Mouse (Mus musculus) B cell, adult 2 months (primary cell): ENCODE results near the gene Vps13c.

ENCODE experiments used
- DNase-seq, 2 experiments: peaks; one replicate each; pipeline ENCODE4 v3.0.0; 2022

Vps13c gene

DNA sequence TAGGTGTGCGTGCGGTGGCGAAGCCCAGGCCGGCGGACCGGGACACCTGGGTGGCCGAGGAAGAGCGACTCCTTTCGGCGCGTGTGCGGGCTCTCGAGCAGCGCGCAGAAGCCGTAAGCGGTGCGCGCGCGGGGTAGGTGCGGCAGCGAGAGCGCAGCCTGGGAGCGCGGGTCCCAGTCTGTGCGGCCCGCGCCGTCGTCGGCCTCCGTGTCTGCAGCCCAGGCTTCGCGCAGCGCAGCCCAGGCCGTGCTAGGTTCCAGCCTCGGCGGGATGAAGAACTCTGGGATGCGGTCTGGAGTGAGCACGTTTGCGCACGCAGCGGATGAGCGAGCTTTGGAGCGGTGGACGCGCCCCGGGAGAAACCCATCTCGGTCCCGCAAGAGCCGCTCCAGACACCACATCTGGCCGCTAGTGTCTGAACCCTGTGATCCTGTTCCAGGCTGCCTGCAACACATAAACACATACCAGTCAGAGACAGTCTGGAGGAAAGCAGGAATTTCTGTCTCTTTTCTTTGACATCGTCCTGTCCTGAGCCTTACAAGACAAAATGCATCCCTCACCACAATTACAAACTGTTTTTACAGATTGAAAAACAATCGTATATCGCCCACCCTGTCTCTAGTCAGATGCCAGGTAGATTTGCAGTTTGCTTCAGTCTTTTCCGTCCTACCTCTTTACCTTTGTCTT is 8.7 kb upstream of the Vps13c start:
- DNase-seq = no peak

DNA sequence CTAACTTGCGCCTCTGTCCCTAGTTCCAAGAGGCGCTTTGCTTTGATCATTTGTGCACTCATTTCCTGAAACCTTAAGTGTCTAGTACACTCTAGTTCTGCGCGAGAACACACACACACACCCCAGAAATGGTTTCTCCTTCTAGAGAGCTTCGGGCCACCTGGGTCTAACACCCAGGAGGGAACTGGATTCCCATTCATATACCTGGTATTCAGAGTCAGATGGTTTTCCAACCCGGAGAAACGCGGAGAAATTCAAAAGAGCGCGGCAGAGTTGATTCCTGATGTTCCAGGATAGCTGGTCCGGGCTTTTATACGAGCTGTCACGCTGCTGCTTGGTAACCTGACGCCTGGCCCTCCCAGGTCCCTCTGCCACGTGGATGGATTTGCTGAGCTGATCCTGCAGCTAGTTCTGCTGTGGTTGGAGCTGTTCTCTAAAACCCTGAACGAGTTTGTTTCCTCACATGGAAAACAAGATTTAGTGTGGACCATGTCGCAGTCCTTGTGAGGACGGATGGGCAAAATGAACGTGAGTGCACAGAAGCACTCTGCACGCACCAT is 8.1 kb upstream of the Vps13c start, which contains the start of gene C2cd4a:
Gene C2cd4a, minus strand, starts transcription at position 285 of the 560 bp plus-strand sequence.
- DNase-seq = no peak

DNA sequence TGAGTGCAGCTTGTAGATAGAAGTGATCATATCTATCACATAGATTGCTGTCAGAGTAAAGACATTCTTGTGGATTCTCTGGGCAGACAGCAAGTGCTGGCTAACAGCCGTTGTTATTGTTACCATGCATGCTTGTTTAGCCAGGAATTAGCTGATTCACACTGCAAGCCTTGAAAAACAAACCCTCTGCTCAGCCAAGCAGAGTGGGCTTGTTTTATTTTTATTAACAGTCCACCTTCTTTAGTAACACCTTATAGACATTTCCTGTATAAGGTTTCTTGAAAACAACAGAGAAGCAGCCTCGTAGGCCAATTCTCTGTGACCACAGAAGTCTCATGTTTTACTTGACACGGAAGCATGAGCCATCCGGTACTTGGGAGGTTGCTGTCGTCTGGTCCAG is 5.7 kb upstream of the Vps13c start:
- no peak for DNase-seq

DNA sequence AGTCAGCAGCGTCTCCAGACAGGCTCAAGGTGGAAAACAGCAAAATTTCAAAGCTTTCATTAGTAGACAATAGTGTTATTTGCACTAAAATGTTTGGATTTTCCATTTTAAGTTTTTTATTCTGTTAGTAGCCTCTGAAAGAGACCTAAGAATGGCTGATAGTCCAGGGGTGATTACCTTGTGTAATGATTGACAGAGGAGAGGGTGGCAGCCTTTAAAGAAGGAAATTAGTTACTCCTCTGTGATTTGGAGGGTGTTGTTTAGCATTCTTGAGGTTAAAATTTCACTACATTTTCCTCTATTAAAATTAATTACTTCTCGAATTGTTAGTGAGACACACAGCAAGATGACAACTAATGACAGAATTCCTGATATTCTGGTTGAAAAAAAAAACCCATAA is 2.9 kb upstream of the Vps13c start:
- DNase-seq = no peak

DNA sequence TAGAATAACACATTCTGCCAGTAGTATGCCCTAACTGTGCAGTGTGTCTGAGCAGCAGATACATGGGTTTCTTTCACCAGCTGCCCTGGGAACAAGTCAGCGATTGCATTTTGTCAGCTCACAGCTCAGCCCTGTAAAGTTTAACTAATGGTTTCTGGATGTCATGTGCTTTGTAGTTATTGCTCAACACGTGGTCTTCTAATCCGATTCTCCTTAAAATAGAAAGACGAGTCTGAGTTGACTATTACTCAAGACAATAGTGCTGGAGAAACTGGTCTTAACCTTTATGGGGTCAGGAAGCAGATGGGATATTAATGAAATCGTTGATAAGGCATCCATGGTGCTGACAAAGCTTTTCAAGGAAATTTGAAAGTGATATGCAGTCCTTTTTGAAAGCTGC is 2.6 kb downstream of the Vps13c start:
- no peak for DNase-seq

DNA sequence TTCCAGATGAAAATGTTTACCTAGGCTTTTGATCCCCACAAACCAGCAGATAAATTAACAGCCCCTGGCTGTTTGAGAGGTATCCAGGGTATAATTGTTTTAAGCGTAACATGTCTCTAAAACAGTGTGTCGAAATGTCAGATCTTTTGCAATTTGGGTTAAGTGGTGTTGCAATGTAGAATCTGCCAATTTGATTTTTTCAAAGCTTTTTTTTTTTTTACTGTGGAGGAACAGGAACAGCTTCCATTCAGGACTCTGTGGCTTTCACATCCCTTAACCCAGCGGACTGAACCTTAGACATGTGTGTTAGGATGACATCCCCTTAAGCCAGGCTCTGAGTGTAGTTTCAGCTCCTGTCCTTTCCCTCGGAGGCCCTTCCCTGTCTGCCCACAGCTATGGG is 4.8 kb downstream of the Vps13c start:
- no peak for DNase-seq

DNA sequence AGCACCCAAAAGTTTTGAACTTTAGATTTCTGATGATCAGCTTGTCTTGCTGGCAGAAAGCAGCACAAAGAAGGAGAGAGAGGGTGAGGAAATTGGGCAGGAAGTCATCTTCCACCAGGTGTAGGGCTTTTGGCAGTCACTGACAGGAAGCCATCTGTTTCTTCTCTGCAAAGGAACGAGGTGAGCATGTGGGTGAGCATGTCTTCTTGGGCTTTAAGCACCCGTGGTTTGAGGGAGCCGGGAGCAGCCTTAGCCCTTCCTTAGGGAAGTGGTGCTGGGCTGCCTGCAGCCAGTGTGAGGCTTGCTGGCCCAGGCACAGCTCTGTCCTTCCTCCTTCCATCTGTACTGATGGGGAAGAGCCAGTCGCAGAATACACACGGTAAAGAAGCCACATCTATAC is 5.5 kb downstream of the Vps13c start:
- no peak for DNase-seq

DNA sequence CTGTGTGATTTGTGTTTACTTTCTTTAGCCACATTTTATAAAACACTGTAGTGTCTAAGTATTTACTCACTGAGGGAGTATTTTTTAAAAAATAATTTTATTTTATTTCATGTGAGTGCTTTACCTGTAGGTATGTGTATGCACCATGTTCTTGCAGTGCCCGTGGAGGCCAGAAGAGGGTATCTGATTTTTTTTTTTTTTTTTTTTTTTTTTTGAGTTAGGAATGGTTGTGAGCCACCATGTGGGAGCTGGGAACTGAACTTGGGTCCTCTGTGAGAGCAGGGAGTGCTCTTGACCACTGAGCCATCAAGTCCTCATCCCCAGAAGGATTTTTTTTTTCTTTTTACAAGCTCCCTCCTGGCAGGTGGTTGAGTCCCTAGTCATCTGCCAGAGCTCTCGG is 5.9 kb downstream of the Vps13c start:
- no peak for DNase-seq

DNA sequence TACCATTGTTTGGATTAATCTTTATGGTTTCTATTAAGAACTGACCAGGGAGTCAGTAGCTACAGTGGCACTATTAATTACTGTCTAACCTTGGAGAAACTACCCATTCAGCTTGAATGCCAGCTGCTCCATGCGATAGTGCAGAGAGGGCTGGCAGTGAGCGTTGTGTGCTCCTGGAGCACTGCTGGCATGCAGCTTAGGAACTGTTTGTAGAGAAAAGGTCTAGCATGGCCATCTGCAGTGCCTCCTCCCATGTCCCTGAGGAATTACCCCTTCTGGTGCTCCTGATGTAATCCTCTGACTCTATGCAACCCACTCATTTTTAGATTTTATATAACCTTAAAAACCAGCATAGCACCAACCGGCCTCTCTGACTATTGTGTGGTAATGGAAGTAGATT is 7.4 kb downstream of the Vps13c start:
- no peak for DNase-seq

DNA sequence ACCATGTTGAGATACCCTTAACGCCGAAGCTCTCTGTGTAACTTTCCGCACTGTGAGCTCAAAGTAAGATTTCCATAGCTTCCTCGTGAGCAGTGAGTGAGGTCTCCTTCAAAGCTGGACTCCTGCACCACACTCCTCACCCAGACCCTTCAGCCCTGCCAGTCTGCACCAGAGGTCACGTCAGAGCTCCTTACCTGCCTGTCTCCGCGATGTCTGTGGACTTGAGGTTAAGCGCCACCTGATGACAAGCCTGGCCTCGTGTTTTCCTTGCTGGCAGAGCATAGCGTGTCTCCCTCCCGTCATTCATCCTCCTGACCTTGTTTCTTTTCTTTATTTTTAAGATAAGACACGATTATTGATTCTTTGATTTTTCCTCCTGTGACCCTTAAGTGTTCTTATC is 9.2 kb downstream of the Vps13c start:
- no peak for DNase-seq

DNA sequence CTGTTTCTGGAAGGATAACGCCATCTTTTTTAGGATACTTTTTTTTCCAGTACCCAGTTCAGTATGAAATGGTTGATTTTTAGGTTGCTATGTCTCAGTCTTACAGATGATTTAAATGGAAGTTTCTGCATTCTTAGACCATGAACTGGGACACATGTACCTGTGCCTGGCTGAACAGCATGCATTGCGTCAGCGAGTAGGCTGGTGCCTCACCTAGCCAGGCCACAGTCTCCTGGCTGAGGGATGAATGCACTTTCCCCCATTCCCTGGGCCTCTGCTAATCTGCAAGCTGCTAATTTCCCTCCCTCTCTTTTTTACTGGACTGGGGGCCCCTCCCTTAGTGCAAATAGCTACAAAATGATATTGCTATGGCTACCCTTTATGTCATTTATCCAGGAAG is 9.7 kb downstream of the Vps13c start:
- DNase-seq = no peak

DNA sequence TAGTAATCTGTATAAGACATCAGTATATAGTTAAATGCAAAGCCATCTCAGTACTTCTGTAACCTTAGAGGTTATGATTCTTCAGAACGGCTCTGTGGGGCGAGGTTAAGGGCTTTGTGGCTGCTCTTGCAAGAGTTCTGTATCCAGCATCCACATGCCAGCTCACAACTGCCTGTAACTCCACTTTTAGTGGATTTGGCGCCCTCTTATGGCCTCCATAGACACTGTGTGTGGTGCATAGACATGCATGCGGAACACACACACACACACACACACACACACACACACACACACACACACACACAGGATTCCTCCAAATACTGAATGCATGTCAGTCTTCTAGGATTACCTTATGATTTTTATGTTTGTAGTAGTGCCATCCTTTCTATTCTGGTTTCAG is 11.0 kb downstream of the Vps13c start:
- no peak for DNase-seq

DNA sequence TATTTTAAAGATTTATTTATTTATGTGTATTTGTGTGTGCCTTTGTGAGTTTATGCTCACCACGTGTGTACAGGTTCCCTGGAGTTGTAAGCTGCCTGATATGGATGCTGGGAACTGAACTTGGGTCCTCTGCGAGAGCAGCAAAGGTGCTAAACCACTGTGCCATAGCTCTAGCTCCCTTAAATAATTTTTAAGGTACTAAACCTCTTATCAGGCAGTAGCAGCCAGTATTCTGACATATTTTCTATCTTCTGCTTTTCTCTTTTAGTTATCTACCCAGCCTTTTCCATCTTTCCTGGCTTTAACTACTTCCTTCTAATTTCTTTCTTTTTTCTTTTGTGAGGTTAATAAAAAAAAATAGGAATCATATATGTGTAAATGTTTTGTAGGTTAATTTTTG is 20.1 kb downstream of the Vps13c start:
- DNase-seq = no peak

DNA sequence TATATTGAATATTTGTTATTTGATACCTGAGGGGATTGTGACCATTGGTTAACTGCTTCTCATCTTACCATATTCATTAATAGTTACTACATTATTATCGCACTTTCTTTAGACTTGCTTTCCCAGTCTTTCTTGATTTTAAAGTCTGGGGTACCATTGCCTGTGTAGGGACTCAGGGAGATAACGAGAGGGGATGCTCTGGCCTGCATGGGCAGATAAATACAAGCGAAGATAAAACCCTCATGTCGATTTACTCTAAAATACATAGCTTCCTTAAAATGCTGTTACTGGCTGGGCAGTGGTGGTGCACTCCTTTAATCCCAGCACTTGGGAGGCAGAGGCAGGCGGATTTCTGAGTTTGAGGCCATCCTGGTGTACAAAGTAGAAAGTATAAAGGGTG is 23.1 kb downstream of the Vps13c start:
- DNase-seq = no peak

DNA sequence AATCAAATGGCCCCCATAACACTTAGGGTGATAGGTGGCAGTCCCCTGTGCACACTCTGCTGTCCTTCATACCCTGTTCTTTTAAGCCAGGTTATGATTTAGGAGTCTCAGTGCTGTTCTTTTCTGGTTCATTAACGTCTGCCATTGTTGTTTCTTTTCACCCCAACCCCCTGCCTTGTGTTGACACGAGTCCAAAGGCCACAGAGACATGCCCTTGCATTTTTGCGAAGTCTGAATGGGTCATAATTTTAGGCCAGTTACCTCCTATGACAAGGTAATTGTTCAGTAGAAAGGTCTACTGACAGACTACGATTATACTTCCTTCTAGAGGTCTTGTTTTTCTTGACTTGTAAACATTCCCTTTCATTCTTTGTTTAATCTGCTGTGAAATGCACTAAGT is 23.8 kb downstream of the Vps13c start:
- no peak for DNase-seq

DNA sequence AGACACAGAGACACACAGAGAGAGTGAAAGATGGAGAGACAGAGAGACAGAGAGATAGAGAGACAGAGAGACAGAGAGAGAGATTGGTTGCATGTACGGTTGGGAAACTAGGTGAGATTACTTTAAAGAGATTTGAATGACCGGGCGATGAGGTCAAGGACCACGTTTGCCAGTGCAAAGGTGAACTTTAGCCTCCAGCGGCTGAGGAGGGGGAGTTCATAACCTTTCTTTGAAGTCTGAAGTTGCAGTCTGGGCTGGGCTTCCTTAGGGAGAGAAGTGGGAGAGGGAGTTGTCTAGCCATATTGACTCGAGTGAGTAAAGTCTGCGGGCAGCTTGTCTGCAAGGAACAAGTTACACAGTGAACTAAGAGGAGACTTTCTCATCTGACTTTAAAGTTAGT is 25.2 kb downstream of the Vps13c start:
- DNase-seq = no peak

DNA sequence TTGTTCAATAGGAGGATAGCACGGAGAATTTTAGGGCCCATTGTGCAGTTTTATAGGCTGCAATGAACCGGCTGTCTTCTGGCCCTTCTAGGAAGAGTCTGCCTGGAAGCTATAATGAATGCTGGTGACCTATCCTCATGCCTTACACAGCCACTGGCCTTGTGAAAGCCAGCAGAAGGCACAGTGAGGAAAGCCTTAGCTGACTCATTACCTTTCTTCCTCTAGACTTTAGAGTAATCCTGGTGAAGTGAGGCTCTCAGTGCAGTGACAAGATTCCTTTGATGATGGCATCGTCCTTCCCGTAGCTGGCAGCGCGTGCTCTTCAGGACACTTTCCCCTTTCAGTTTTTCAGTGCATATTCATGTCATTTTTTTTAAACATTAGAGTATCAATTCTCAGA is 27.2 kb downstream of the Vps13c start:
- no peak for DNase-seq

DNA sequence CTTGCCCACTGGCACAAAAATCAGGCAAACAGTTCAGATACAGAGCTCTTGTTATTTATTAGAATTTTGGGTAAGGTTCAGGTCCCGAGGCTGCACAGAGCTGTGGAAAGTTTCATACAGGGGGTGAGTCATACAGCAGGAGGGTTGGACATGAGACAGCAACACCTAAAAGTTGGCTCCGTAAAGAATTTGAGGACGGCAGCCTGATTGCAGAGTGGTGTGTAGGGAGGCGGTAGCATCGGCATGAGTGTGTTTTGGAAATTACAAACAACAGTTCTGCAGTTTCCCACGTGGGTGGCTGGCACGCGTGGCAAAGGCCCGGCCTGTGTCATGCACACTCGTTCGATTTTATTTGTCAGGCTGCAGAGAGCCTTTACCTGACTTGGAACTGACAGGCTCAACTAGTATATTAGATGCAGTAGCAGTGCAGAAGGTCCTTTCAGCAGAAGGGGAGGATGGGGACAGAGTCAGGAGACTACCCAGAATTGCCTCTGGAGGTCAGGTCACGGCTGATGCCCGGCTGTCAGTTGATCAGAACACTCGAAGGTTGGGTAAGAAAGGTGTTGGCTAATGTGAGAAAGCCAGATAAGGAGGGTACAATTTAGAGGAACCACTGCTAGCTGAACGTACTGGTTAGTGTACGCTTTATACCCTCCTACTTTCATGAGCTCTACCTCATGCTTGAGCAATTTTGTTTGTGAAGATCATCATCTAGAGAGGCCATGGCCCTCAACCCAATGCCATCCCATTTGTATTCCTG is 29.7 kb downstream of the Vps13c start:
- no peak for DNase-seq

DNA sequence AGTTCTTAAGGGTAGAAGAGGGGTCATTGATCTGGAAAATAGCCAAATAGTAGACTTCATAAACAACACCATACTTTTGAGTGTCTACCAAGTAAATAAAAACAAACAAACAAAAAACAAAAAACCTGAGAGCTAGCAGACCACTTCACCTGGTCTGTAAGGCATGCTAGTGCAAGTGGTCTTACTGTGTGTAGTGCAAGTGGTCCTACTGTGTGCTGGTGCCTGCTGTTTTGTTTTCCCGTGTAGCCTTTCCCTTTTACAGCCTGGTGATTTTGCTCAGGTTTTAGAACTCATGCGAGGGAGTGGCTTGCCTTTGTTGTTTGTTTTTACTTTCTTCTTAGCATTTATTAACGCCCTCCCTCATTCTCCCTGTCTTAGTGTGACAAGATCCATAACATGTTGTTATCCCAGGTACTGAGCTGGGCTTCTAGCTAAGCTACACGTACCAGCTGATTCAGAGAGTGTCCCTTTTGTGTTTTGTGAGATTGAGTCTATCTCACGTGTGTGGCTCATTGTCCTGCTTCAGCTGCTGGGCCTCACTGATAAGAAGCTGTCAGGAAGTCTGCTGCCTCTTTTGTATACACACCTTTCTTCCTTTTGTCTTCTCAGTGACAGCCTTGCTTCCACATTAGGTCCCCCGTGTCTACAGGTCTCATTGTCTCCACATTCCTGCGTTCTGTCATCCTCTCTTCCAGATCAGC is 34.5 kb downstream of the Vps13c start:
- DNase-seq = no peak

DNA sequence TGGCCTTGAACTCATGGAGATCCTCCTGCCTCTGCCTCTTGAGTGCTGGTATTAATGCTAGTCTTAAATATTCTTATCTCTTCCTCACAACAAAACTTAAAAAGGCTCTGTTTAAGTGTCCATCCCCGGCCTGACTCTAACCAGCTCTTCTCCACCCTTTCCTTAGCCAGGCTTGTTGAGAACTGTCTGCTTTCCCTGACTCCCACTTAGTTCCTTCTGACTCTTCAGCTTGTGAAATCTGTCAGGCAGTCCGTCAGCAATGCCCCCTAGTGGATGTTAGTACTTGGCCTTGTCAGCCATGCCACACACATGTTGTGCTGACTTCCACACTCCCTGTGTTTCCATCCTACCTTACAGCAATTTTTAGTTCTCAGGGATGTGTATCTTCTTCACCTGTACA is 35.1 kb downstream of the Vps13c start:
- DNase-seq = peak; percentile 5 to 14

DNA sequence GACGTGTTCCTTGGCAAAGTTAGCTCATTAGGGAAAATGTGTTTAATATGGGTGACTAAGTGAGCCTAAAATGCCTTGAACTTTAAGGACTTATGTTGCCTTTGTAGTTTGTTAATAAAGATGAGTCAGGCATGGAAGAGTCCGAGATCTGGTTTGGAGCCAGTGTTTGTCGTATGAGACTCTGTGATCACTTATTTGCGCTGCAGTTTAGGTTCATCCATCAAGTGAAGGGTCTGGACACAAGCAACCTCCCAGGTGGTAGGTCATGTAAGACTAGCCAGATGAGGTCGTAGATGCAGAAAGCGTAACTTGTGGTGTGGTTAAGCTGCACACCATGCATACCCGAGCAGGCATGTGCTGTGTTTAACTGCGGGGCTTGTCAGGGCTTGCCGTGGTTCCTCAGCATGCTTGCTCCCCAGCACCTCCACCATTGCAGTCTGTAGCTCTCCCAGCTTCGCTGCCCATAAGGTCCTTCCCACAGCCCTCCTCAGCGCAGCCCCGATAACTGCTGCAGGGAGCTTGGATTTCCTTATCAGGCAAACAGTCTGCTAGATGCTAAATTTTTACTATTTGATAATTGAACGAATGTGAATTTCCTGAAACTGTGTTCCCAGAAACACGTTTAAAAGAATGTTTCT is 37.0 kb downstream of the Vps13c start:
- no peak for DNase-seq

DNA sequence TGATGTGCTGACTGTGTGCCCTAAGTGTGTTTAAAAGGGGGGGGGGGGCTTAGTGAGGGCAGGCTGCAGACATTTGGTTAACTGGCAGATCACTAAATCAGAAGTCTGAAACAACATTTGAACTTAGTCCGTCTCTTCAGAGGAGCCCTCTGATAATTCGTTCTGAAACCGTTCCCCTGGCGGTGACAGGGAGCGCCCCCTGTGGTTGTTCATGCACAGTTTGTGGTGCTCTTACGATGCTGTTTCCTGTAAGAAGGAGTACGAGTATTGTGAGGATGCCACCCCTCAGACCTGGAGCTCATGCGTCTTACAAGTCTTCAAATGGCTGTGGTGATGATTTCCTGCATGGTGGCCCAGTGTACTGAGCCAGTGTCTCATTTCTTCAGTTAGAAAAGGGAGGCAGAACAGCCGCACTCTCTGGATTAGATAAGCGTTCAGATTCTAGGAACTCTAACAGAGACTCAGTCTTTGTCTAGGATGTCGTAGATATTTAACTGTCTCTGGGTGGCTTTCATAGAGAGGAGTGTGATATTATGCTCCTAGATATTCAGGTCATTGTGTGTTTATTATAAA is 38.1 kb downstream of the Vps13c start:
- no peak for DNase-seq
